Mouse (Mus musculus): Measurements from ENCODE around the gene Cacna2d2. TPM values are rescaled to one million over a fixed set of nuclear protein-coding genes. Genes with fewer than 3 reads are reported as not detected.

The Cacna2d2 gene
- polyA plus RNA-seq, 1 experiment, result 0.72 TPM

DNA sequence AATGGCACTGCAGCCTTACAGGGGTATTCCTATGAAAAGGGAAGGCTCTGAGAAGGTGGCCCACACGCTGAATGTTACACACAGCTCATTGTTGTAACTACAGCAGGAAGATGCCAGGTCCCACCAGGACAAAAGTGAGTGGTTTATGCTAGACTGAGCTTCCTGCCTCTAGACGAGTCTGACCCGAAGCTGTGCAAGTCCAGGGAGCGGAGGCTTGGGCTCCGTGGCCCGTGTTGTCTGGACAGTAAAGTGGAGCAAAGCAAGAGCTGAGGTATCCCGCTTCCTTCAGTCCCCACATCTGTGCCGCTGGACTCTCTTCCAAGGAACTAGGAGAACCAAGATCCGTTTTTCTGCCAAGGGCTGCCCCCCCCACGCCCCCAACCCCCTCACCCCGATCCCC lies 444 bp upstream of the Cacna2d2 start:
- no peak for TF ChIP-seq CTCF (IDR thresholded peaks at IDR 0.05; ENCODE audit: insufficient read depth, low read length)
- TF ChIP-seq POLR2A (IDR thresholded peaks at IDR 0.05; ENCODE audit: borderline replicate concordance, extremely low read depth, low read depth, low read length), result no peak
- DNase-seq, result no peak
- WGBS, result 25% methylated on average over 11 of the region's 11 CpGs
- Histone ChIP-seq H3K4me1 (ENCODE audit: control insufficient read depth, insufficient read depth, low read length) (no peaks in the 10 kb centered on the region), H3K4me3 (replicated peaks; ENCODE audit: extremely low read depth, low read depth, low read length) (no peak overlapping the region)

DNA sequence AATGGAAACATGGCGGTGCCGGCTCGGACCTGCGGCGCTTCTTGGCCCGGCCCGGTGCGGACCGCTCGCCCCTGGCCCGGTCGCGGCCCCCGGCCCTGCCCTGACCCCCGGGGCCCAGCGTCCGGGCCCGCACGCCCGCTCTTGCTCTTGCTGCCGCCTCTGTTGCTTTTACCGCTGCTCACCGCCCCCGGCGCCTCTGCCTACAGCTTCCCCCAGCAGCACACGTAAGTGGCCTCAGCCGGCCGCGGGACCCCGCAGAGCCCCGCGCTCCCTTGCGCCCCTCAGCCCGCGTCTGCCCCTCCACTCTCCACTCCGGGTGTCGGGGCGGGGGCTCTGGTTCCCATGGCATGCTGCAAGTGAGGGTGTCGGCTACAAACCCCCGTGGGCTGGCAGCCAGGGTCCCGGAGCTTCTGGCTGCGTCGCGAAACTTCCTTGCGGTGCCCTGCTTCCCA lies 674 bp downstream of the Cacna2d2 start:
- no peak overlapping the region for H3K4me3 ChIP-seq (replicated peaks; ENCODE audit: extremely low read depth, low read depth, low read length)
- TF ChIP-seq POLR2A (IDR thresholded peaks at IDR 0.05; ENCODE audit: borderline replicate concordance, extremely low read depth, low read depth, low read length), result no peak
- no peak for TF ChIP-seq CTCF (IDR thresholded peaks at IDR 0.05; ENCODE audit: insufficient read depth, low read length)

GRCm38 (mm10) chr9:107400666-107401285 lies 1.4 kb downstream of the Cacna2d2 start:
- WGBS, result 12% methylated on average over 13 of the region's 13 CpGs
- H3K4me3 ChIP-seq (replicated peaks; ENCODE audit: extremely low read depth, low read depth, low read length), result no peak overlapping the region
- TF ChIP-seq POLR2A (IDR thresholded peaks at IDR 0.05; ENCODE audit: borderline replicate concordance, extremely low read depth, low read depth, low read length), result no peak
- no peak for TF ChIP-seq CTCF (IDR thresholded peaks at IDR 0.05; ENCODE audit: insufficient read depth, low read length)
- no peaks in the 10 kb centered on the region for H3K4me1 ChIP-seq (ENCODE audit: control insufficient read depth, insufficient read depth, low read length)
- DNase-seq, result no peak

More for the DNA sequence above, 674 bp downstream of the Cacna2d2 start:
- DNase-seq, result no peak
- H3K4me1 ChIP-seq (ENCODE audit: control insufficient read depth, insufficient read depth, low read length), result no peaks in the 10 kb centered on the region
- WGBS, result under 1% methylated on average over 43 of the region's 45 CpGs

DNA sequence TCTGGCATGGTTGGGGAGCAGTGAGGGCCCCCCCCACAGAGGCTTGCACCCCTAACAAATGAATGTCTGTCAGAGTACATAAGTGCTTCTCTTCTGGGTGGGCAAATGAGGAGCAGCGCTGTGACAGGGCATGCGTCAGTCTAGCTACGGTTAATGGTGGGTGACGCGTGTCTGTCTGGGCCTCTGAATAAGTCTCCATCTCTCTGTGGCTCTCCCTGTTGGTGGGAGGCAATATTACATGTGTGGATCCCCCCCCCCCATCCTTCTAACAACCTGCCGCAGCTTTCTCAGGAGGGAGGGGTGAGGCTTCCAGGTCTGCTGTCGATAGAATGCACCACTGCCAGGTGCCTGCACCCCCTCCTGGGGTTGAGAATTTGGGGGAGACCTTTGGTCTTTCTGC lies 3.7 kb downstream of the Cacna2d2 start:
- no peak for TF ChIP-seq POLR2A (IDR thresholded peaks at IDR 0.05; ENCODE audit: borderline replicate concordance, extremely low read depth, low read depth, low read length)
- no peak for TF ChIP-seq CTCF (IDR thresholded peaks at IDR 0.05; ENCODE audit: insufficient read depth, low read length)
- no peak for DNase-seq
- no peak overlapping the region for H3K4me3 ChIP-seq (replicated peaks; ENCODE audit: extremely low read depth, low read depth, low read length)
- H3K4me1 ChIP-seq (ENCODE audit: control insufficient read depth, insufficient read depth, low read length), result no peaks in the 10 kb centered on the region
- 50% methylated on average over 7 of the region's 7 CpGs for WGBS

DNA sequence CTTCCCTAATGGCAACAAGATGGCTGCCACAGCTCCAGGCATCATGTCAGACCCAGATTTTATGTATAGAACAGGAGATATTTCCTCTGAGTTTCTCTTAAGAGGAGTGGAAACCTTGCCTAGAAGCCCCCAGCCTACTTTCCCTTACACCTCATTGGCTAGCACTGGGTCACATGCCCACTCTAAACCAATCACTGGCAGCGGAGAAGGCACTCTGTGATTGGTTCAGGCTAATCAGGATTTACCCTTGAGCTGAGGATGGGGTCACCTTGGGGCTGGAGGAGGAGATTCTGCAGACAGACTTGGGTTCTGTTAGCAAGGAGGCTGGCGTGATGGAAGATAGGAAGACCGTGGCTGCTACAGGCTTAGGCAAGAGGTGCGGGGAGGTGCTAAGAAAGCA lies 10.0 kb downstream of the Cacna2d2 start:
- no peak for DNase-seq
- TF ChIP-seq CTCF (IDR thresholded peaks at IDR 0.05; ENCODE audit: insufficient read depth, low read length) (no peak), POLR2A (IDR thresholded peaks at IDR 0.05; ENCODE audit: borderline replicate concordance, extremely low read depth, low read depth, low read length) (no peak)
- 69% methylated on average over 4 of the region's 4 CpGs for WGBS
- Histone ChIP-seq H3K4me1 (ENCODE audit: control insufficient read depth, insufficient read depth, low read length) (no peaks in the 10 kb centered on the region), H3K4me3 (replicated peaks; ENCODE audit: extremely low read depth, low read depth, low read length) (no peak overlapping the region)

DNA sequence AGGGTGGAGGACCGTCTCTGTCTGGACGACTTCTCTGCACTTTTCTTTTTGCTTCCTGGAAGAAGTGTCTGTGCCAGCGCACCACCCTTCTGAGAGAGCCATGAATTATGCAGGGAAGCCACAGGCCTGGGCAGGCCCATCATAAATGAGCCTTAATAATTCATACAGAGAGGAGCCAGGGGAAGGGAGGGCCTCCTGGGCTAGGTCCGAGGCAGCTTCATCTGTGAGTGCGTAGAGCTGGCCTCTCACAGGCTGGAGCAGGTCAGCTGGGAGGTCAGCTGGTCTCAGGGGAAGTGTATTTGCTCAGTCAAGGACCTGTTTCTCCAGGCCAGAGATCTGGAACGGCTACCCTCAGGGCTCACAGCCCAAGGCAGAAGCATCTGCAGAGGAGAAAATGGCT lies 17.7 kb downstream of the Cacna2d2 start:
- Histone ChIP-seq H3K4me1 (ENCODE audit: control insufficient read depth, insufficient read depth, low read length) (no peaks in the 10 kb centered on the region), H3K4me3 (replicated peaks; ENCODE audit: extremely low read depth, low read depth, low read length) (no peak overlapping the region)
- no peak for TF ChIP-seq POLR2A (IDR thresholded peaks at IDR 0.05; ENCODE audit: borderline replicate concordance, extremely low read depth, low read depth, low read length)
- 47% methylated on average over 6 of the region's 6 CpGs for WGBS
- DNase-seq, result no peak

DNA sequence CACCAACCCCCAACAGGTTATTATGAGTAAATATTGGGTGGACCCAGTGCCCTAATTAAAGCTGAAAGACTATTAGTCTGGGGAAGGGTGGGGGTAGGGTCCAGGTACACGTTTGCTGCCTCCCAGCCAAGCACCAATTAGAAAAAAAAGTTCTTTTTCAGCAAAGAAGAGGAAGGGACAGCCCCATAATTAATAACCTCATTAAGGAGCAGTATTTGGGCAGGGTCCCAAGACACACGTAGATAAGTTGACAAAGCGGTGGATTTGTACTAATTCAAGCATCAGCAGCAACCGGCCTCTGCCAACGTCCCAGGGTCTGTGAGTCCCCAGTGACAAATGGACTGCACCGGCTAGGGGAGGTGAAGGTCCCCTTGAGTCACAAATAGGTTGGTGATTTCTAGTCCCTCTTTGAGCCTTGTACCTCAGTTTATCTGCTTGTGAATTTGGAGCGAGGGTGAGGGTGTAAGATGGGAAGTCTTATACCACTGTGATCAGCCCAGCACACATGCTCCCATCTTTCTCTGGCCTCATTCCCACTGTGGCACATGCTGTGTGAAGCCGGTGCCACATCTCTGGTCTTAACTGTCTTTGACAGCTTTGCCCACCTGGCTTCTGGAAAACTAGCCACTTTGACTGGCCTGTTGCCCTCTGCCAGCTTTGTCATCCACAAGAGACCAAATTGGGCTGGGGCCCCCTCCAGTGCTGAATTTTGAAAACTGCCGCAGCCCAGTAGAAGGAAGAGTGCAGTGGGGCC lies 20.3 kb downstream of the Cacna2d2 start:
- TF ChIP-seq CTCF (IDR thresholded peaks at IDR 0.05; ENCODE audit: insufficient read depth, low read length) (no peak), POLR2A (IDR thresholded peaks at IDR 0.05; ENCODE audit: borderline replicate concordance, extremely low read depth, low read depth, low read length) (no peak)
- no peak for DNase-seq

GRCm38 (mm10) chr9:107420898-107421297 lies 21.5 kb downstream of the Cacna2d2 start:
- TF ChIP-seq POLR2A (IDR thresholded peaks at IDR 0.05; ENCODE audit: borderline replicate concordance, extremely low read depth, low read depth, low read length) (no peak), CTCF (IDR thresholded peaks at IDR 0.05; ENCODE audit: insufficient read depth, low read length) (no peak)
- 71% methylated on average over 5 of the region's 5 CpGs for WGBS
- no peaks in the 10 kb centered on the region for H3K4me1 ChIP-seq (ENCODE audit: control insufficient read depth, insufficient read depth, low read length)
- DNase-seq, result no peak
- H3K4me3 ChIP-seq (replicated peaks; ENCODE audit: extremely low read depth, low read depth, low read length), result no peak overlapping the region

More for the DNA sequence above, 20.3 kb downstream of the Cacna2d2 start:
- no peak overlapping the region for H3K4me3 ChIP-seq (replicated peaks; ENCODE audit: extremely low read depth, low read depth, low read length)
- 74% methylated on average over 9 of the region's 9 CpGs for WGBS
- no peaks in the 10 kb centered on the region for H3K4me1 ChIP-seq (ENCODE audit: control insufficient read depth, insufficient read depth, low read length)

GRCm38 (mm10) chr9:107422878-107423277 lies 23.5 kb downstream of the Cacna2d2 start:
- no peak overlapping the region for H3K4me3 ChIP-seq (replicated peaks; ENCODE audit: extremely low read depth, low read depth, low read length)
- no peak for TF ChIP-seq POLR2A (IDR thresholded peaks at IDR 0.05; ENCODE audit: borderline replicate concordance, extremely low read depth, low read depth, low read length)
- TF ChIP-seq CTCF (IDR thresholded peaks at IDR 0.05; ENCODE audit: insufficient read depth, low read length), result no peak
- no peak for DNase-seq
- no peaks in the 10 kb centered on the region for H3K4me1 ChIP-seq (ENCODE audit: control insufficient read depth, insufficient read depth, low read length)
- 29% methylated on average over 2 of the region's 2 CpGs for WGBS
